Mouse (Mus musculus) ovary, postnatal 10 days (tissue): ENCODE measurements around the gene Mesp1.
"Not testable (repeated sequence)": the region's sequence is repeated elsewhere in the genome, so short reads cannot be mapped to it uniquely, and the experiment has no call there.

ENCODE experiments used
- DNase-seq: peaks from one replicate; pipeline ENCODE4 v3.0.0; 2022; ENCODE audit warnings: low spot score

The Mesp1 gene

DNA sequence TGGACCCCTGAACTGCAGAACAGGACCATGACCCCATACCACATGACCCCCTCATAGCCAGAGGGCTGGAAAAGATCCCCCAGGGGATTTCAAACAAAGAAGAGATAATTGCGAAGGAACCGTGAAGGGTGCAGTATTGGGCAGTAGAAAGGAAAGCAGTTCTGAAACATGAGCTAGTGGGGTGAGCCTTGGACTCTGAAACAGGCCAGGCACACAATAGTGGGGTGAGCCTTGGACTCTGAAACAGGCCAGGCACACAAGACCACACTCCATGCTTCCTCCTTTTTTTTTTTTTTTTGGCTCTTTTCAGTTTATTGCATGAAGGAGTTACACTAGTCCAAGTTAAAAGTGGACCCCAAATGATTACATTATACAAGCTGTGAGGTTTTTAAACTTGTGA is 3.8 kb downstream of the Mesp1 start:
- DNase-seq: not testable (repeated sequence)

DNA sequence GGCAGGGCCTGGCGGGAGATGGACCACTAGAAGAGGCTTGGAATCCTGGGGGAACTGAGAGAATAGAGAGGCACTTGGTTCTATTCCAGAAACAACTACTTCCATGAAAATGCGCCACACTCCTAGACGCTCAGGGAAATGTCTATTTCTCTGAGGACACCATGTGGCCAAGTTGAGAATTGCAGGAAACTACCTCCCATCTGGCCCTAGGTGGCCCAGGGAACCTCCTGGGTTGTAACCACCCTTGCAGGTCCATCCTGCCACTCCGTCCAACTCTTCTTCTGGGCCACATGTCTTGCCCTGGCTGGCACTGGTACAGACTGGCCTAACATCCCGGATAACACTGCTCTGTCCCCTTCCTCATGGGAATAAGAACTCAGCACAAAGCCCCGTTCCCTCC is 7.3 kb downstream of the Mesp1 start:
- peak; percentile 48 for DNase-seq

DNA sequence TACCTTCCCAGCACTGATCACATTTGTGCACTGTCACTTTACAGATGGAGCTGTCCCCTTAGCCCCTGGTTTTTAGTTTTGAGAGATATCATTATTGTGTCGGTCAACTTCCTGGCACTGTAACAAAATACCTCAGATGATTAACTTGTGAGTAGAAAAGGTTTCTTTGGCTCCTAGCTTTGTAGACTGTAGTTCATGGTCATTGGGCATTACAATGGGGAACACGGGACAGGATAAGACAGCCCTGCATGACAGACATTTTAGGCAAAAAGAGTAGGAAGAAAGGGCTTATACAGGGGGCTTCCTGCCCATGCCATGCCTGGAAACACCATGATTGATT is 11.1 kb downstream of the Mesp1 start:
- DNase-seq: no peak

DNA sequence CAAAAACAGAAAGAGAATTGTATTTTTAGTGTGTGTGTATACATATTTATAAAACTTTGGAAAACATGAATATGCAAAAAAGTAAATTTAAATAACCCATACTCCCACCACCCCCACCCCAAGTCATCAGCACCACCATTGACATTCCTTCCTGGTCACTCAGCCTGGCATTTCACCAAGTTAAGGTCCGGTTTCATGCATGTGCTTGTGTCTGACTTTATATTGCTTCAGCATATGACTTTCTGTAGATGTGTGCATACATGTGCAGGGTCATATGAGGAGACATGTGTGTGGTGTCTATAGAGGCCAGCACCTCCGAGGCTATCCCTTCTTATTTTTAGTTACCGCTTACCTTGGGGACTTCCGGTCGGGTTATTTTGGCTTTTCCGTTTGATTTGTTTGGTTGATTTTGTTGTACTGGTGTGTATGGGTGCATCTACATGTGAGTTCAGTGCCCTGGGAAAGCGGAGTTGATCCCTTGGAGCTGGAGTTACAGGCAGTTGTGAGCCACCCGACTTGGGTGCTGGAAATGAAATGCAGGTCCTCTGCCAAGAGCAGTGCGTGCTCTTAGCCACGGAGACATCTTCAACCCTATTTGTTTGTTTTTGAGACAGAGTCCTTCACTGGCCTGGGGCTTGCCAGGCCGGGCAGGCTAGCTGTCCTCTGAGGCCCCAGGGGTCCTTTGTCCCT is 11.6 kb downstream of the Mesp1 start:
- DNase-seq: no peak

- peak; percentile 59 for DNase-seq
These were observed 12.7 kb downstream of the Mesp1 start for GRCm38 (mm10) chr7:79780647-79781626.

DNA sequence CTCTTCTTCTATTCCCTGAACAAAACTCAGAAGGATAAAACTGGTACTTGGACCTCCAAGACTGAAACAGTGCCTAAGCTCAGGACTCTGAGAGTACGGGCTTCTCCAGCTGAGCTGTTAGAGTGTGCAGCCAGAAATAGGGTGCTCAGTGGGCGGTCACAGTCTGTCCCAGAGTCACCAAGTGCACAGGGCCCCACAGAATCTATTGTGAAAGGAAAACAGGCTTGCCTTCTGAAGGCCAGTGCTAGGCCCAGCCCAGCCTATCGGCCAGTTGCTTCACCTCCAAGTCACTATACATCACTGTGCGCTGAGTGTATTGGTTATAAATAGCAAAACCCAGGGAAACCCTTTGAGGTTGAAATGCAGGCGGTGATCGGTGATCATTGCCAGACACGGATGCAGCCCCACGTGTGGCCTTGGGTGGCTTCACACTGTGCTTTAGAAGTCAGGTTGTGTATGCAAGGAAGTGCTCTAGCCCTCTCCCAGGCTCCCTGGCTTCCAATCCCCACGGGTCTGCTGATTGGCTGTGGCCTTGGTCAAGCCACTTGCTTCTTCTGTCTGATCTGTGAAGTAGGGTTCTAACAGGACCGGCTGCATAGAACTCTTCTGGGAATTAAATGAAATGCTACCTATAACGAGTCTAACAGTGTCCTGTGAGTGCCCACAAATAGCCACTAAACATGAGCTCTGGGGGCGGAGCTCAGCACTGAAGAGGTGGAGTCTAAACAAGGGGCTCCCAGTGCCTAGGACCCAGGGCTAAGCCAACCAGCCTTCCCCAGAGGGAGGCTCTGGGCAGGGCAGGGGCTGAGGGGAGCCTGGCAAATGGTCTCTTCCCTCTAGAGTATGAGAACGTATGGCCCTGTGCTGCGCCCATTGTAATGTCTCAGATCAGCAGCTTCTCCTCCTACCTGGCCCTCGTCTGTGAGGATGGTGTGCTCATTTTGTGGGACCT is 21.8 kb downstream of the Mesp1 start:
- DNase-seq: no peak

GRCm38 (mm10) chr7:79769664-79770063 is 23.9 kb downstream of the Mesp1 start:
- no peak for DNase-seq

- no peak for DNase-seq
These were observed 27.6 kb downstream of the Mesp1 start for GRCm38 (mm10) chr7:79765991-79766390.

DNA sequence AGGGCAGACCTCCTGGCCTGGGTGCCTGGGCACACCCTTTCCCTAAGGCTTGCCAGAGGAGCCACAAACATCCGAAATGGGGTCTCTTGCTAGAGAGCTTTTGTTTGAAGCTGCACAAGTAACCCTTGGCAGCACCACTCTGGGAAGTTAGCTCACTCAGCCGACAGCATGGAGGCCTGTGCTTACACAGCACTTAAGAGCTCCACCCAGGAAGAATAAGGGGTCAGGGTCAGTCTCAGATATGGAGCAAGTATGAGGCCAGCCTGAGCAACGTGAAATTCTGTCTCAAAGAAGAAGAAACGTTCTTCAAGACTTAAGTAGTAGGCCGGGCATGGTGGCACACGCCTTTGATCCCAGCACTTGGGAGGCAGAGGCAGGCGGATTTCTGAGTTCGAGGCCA is 31.5 kb downstream of the Mesp1 start:
- no peak for DNase-seq

DNA sequence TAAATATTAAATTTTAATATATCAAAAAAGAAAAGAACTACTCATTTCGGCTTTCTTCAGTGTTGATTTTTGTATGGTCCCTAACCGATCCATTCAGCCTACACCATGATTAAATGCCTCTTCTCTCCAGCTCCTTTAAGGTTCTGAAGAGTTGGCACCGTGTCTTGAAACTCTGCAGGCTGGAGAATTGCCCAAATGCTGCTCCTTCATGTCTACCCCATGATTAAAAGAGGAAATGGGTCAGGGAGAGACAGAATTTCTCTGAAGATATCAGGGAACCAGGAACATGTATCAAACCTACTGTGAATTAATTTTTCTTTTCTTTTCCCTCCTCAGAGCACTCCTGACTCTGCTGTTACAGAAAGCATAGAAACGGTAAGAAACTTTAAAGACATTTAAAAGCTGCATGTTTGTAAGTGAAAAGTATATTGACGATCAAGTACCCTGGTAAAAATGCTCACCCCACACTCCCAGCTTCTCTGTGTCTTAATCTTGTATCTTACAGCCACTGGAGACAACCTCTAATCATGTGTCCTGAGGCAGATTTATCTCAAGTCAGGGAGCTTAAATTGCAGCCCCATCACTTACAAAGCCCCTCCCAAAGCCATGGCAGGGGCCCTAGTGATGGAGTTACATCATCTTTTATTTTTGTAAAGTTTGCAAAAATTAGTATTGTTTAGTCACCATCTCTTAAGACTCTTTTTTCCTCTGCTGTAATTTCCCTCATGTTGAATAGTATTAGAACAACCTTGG is 32.3 kb downstream of the Mesp1 start:
- no peak for DNase-seq

DNA sequence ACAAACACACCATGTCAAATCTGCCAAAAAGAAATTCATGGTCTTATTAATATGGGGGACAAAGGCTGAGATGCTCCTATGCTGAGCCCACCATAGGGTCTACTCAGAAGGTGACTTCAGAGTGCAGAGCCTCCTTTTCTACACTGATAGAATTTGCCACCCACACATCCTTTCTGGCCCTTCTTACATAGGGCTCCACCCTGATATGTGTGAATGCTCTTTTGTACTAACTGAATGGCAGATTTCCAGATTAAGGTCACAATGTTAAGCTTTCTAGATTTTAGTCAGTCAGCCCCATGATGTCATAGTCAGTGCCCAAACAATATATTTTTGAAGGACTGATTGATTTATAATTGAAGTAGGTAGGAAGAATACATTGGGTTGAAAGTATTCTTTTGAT is 33.8 kb downstream of the Mesp1 start:
- DNase-seq: no peak

DNA sequence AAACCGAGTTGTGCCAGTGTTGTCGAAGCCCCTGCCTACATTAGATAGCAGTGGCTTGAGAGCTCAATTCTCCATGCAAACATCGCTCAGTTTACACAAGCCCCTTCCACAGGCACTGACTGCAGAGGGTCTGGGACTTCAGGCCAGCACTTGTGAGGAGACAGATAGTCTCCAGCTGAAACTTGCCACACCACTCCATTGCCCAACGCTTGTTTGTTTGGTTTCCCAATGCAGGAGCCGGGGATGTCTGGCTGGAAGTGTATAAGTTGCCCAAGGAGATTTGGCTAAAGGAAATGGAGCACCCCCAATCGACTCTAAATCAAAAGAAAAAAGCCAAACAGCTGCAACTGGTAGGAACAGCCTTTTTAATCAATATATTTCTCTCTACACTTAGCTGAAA is 35.4 kb downstream of the Mesp1 start:
- DNase-seq: no peak

DNA sequence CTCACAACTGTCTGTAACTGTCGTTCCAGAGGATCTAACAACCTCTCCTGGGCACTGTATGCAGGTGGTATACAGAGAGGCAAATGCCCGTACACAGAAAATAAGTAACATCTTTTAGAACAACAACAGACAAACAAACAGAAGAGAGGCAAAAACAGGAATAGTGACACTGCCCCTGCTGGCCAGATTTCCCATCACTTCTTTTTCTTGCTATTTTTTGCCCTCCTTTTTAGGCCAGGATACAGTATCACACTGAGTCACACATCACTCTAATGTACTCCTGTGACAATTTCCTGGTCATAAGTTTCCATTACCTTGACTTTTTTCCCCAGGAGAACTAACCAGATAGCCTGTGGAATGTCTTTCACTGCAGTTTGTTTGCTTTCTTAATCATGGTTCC is 37.3 kb downstream of the Mesp1 start:
- no peak for DNase-seq

- no peak for DNase-seq
These were observed 44.1 kb downstream of the Mesp1 start for GRCm38 (mm10) chr7:79749511-79749910.

DNA sequence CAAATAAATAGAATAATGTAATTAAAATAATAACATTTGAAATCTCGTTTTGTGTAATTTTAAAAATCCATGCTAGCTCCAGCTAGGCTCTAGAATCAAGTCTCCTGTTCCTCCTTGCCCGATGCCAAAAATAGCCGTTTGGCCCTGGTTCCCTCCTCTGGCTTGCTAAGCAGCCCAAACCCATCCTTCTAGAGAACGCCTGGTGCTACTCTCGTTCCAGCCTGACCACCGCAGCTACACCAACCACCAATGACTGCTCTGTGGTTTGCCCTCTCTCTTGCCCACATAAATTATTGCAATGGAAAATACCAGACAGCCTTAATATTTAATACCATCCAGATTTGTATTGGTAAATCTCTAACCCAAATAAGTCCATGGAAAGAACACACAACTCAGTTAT is 45.9 kb downstream of the Mesp1 start:
- no peak for DNase-seq

DNA sequence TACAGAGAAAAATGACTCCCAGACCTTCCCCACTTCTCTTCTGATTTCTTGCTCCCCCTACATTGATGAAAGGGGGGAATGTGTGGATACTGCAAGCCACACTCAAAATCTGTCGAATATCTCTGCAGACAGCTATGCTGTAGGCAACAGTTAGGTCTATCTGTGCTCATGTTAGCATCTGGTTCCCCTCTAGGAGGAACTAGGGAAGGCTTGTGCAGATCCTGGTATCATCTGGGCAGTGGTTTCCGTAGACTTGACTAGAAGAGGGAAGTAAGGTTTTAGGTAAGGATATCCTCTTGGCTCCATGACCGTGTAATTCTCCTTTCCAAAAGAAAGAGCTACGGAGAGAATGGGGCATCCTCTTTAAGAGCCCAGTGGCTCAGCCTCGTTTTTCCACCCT is 49.0 kb downstream of the Mesp1 start:
- DNase-seq: no peak

DNA sequence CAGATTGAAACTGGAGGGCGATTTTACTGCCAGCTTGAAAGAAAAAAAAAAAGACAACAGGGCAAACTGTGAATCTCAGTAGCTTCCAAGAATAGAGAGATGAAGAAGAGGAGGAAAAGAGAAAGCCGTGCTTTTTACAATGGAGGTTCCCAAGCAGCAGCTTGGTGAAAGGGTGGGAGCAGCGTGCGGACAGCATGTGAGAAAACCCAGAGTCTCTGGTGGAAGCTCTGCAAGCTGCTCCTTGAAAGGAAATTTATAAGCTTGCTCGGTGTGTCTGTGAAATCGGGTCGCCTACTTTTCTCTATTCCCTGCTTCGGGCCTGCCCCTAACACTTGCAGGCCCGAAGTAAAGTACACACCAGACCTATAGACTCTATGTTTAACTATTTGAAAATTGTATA is 49.5 kb downstream of the Mesp1 start:
- DNase-seq: no peak

DNA sequence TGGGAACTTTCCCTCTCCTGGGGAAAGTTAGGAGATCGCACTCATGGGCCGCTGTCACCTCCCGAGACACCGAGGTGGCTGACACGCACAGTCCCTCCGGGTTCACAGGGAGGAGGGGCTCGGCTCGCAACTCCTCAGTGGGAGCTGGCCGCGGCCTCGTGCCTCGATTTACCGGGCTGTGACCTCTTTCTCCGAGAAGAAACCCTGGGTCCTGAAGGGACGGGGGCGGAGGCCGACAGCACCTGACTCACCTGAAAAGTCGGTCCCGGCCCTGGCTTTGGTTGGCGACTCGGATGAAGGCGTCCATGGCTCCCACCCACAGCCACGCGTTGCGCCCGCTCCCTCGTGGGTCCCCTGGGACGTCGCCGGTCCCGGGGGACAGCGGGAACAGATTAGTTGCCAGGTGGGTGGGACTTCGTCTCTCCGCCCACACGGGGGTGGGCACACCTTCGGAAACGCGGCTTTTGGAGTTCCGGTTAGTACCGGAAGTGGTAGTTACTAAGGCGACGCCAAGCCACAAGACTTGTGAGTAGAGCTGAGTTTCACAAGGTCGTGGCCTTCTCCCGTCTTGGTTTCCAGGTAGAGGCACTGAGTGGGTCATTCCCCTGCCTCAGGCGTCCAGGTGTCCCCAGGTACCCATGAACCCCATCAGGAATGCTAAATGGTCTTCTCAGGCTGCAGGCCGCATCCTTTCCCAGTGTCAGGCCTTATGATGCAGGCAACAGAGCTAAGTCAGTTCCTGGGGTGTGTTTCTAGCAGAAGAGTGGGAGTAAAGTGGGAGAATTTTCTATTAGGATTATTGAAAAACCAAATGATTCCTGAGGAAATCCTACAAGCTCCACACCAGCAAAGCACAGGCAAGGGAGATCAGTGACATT is 50.7 kb downstream of the Mesp1 start, which contains the start of the genes Pex11a and Wdr93:
Pex11a (minus strand) TSS at position 473 of the 878 bp plus-strand sequence.
Wdr93 (plus strand) TSS at position 505 of the 878 bp plus-strand sequence.
- DNase-seq: peak; percentile 41

GRCm38 (mm10) chr7:79742277-79742658 is 51.3 kb downstream of the Mesp1 start:
- no peak for DNase-seq
